Mouse (Mus musculus) neural tube, embryonic 15.5 days (tissue): Measurements from ENCODE around the gene Dlgap1. TPM values are rescaled to one million over a fixed set of nuclear protein-coding genes. Genes with fewer than 3 reads are reported as not detected.

Experiments used
- ATAC-seq: fragments of 200-750 bp; cut with Nextera tagmentation; 2 replicates; pipeline ENCODE4 v1.8.0; 2017; ENCODE audit warnings: mild to moderate bottlenecking, moderate TSS enrichment, moderate library complexity; ENCODE audit not compliant: low FRiP score
- H3K27ac ChIP-seq: fragments of 300-500 bp; sonication (generic); replicated peaks from 2 replicates; pipeline ENCODE4 v1.5.1; 2015; ENCODE audit warnings: mild to moderate bottlenecking, inconsistent platforms
- H3K27me3 ChIP-seq: fragments of 300-500 bp; sonication (generic); replicated peaks from 2 replicates; pipeline ENCODE4 v1.6.1; 2015; ENCODE audit warnings: inconsistent platforms
- H3K36me3 ChIP-seq: fragments of 300-500 bp; sonication (generic); 2 replicates; pipeline ENCODE4 v1.6.1; 2015; ENCODE audit warnings: inconsistent platforms
- H3K4me1 ChIP-seq: fragments of 300-500 bp; sonication (generic); 2 replicates; pipeline ENCODE4 v1.6.1; 2015; ENCODE audit warnings: inconsistent platforms
- H3K4me2 ChIP-seq: fragments of 300-500 bp; sonication (generic); 2 replicates; pipeline ENCODE4 v1.6.1; 2015; ENCODE audit warnings: inconsistent platforms, mild to moderate bottlenecking, moderate library complexity
- H3K4me3 ChIP-seq: fragments of 300-500 bp; sonication (generic); replicated peaks from 2 replicates; pipeline ENCODE4 v1.5.1; 2015; ENCODE audit warnings: mild to moderate bottlenecking, inconsistent platforms
- H3K9ac ChIP-seq: fragments of 300-500 bp; sonication (generic); replicated peaks from 2 replicates; pipeline ENCODE4 v1.6.1; 2015; ENCODE audit warnings: mild to moderate bottlenecking, inconsistent platforms
- H3K9me3 ChIP-seq: fragments of 300-500 bp; sonication (generic); replicated peaks from 2 replicates; pipeline ENCODE4 v1.6.1; 2016; ENCODE audit warnings: inconsistent platforms
- WGBS: fragments of 180-500 bp; shearing (Covaris S2); methylation state at CpG from one replicate; pipeline ENCODE4 v1.1.7; 2015; ENCODE audit warnings: mixed read lengths; 5-methylcytosine and 5-hydroxymethylcytosine counted together
- microRNA counts: library from miRNA; unstranded; fragments of <30 nt; microRNA quantifications from one replicate; lab custom pipeline; 2016
- microRNA-seq: library from miRNA; unstranded; fragments of <30 nt; microRNA quantifications from one replicate; pipeline ENCODE4, GENCODE M21; 2017
- polyA plus RNA-seq: library from polyadenylated mRNA; unstranded; fragments of >200 nt; fragmentation: Nextera tagmentation; extraction: Ambion mirVana; gene quantifications from 2 replicates; pipeline ENCODE4 v1.2.1, GENCODE M21; 2015

The Dlgap1 gene
- polyA plus RNA-seq, 1 experiment from 2014 or later, result 42.6 TPM

GRCm38 (mm10) chr17:70864645-70865044 lies 895.8 kb downstream of the Dlgap1 start:
- Histone ChIP-seq H3K36me3 (no peaks in the 10 kb centered on the region), H3K9me3 (no peaks in the 10 kb centered on the region), H3K4me2 (no peak overlapping the region), H3K27ac (no peak overlapping the region), H3K4me1 (no peaks in the 10 kb centered on the region), H3K9ac (no peak overlapping the region), H3K4me3 (no peak overlapping the region), H3K27me3 (no peaks in the 10 kb centered on the region)
- ATAC-seq, result no peak
- WGBS, result 84% methylated on average over 3 of the region's 3 CpGs

GRCm38 (mm10) chr17:70865060-70865604 lies 896.3 kb downstream of the Dlgap1 start:
- Histone ChIP-seq H3K4me1 (no peaks in the 10 kb centered on the region), H3K4me3 (no peak overlapping the region), H3K27ac (no peak overlapping the region), H3K9me3 (no peaks in the 10 kb centered on the region), H3K36me3 (no peaks in the 10 kb centered on the region), H3K4me2 (no peak overlapping the region), H3K27me3 (no peaks in the 10 kb centered on the region), H3K9ac (no peak overlapping the region)
- no peak for ATAC-seq
- 85% methylated on average over 10 of the region's 10 CpGs for WGBS

GRCm38 (mm10) chr17:70866029-70866428 lies 897.2 kb downstream of the Dlgap1 start:
- no peaks in the 10 kb centered on the region for H3K9me3 ChIP-seq
- no peak overlapping the region for H3K27ac ChIP-seq
- no peaks in the 10 kb centered on the region for H3K27me3 ChIP-seq
- no peak for ATAC-seq
- H3K4me3 ChIP-seq, result no peak overlapping the region
- H3K4me1 ChIP-seq, result no peaks in the 10 kb centered on the region
- H3K4me2 ChIP-seq, result no peak overlapping the region
- no peak overlapping the region for H3K9ac ChIP-seq
- H3K36me3 ChIP-seq, result no peaks in the 10 kb centered on the region
- WGBS, result 90% methylated on average over 5 of the region's 5 CpGs

GRCm38 (mm10) chr17:70866538-70867114 lies 897.8 kb downstream of the Dlgap1 start:
- WGBS, result 92% methylated on average over 6 of the region's 6 CpGs
- no peak for ATAC-seq

GRCm38 (mm10) chr17:70868577-70869229 lies 899.8 kb downstream of the Dlgap1 start:
- Histone ChIP-seq H3K9me3 (no peaks in the 10 kb centered on the region), H3K9ac (no peak overlapping the region), H3K27me3 (0 out of 2 replicates have a peak, but pooled peaks cover 3% of the 10 kb centered on the region), H3K4me2 (no peak overlapping the region), H3K36me3 (no peaks in the 10 kb centered on the region), H3K27ac (no peak overlapping the region), H3K4me3 (no peak overlapping the region), H3K4me1 (peaks cover 17% of the 10 kb centered on the region)
- ATAC-seq, result no peak
- 69% methylated on average over 5 of the region's 5 CpGs for WGBS

More at GRCm38 (mm10) chr17:70866538-70867114, 897.8 kb downstream of the Dlgap1 start:
- no peak overlapping the region for H3K27ac ChIP-seq
- H3K9ac ChIP-seq, result no peak overlapping the region
- H3K4me2 ChIP-seq, result no peak overlapping the region
- no peaks in the 10 kb centered on the region for H3K36me3 ChIP-seq
- H3K4me3 ChIP-seq, result no peak overlapping the region
- no peaks in the 10 kb centered on the region for H3K27me3 ChIP-seq
- H3K4me1 ChIP-seq, result no peaks in the 10 kb centered on the region
- H3K9me3 ChIP-seq, result no peaks in the 10 kb centered on the region

- 0 out of 2 replicates have a peak, but pooled peaks cover 3% of the 10 kb centered on the region for H3K27me3 ChIP-seq
- H3K9ac ChIP-seq, result no peak overlapping the region
- 96% methylated on average over 4 of the region's 4 CpGs for WGBS
- no peak overlapping the region for H3K4me3 ChIP-seq
- ATAC-seq, result no peak
- peaks cover 18% of the 10 kb centered on the region for H3K4me1 ChIP-seq
- no peaks in the 10 kb centered on the region for H3K9me3 ChIP-seq
- no peaks in the 10 kb centered on the region for H3K36me3 ChIP-seq
- H3K27ac ChIP-seq, result no peak overlapping the region
- no peak overlapping the region for H3K4me2 ChIP-seq
These were observed 901.7 kb downstream of the Dlgap1 start for GRCm38 (mm10) chr17:70870581-70870980.

MicroRNAs encoded within 50 kb of the gene (microRNA counts, 519-probe panel; counts per million panel counts)
- microRNA mmu-miR-1195 (lab: Ali Mortazavi, UCI), result 1,322 counts per million, percentile 10 among the panel's probes with 10 or more counts

Small RNA genes lying within 50 kb of the gene (microRNA-seq; reads per million reads assigned to microRNA genes)
- gene Mir1195, result not detected
